Mouse (Mus musculus): Measurements from ENCODE around the gene Gm2016. TPM values are rescaled to one million over a fixed set of nuclear protein-coding genes. Genes with fewer than 3 reads are reported as not detected.
A peak's percentile ranks its signal among the peaks of the same experiment; 100 is the strongest.
"Not testable (repeated sequence)": the region's sequence is repeated elsewhere in the genome, so short reads cannot be mapped to it uniquely, and the experiment has no call there.

Gm2016 gene
- total RNA-seq (2021) = not detected

- DNase-seq; intact Hi-C loops (cut with DNase I): not testable (repeated sequence)
Measured at GRCm38 (mm10) chr12:87873772-87874171, at the start of gene Gm2016. Gene Gm2016 (plus strand): TSS chr12:87874072.

- intact Hi-C loops (cut with DNase I); DNase-seq: not testable (repeated sequence)
Measured at GRCm38 (mm10) chr12:87842239-87842638, 31.6 kb upstream of the Gm2016 start, which contains the start of gene Gm2001. Gene Gm2001 (minus strand): TSS chr12:87842339.

GRCm38 (mm10) chr12:87850657-87851056, 23.2 kb upstream of the Gm2016 start:
- DNase-seq; intact Hi-C loops (cut with DNase I): not testable (repeated sequence)

- intact Hi-C loops (cut with DNase I); DNase-seq: not testable (repeated sequence)
Measured at GRCm38 (mm10) chr12:87856067-87856466, 17.8 kb upstream of the Gm2016 start.

- intact Hi-C loops (cut with DNase I) = not testable (repeated sequence)
- DNase-seq = peak; percentile 1
Measured at GRCm38 (mm10) chr12:87861740-87862692, 11.9 kb upstream of the Gm2016 start.

GRCm38 (mm10) chr12:87863638-87864037, 10.2 kb upstream of the Gm2016 start:
- intact Hi-C loops (cut with DNase I); DNase-seq: not testable (repeated sequence)

- intact Hi-C loops (cut with DNase I); DNase-seq: not testable (repeated sequence)
Measured at GRCm38 (mm10) chr12:87864048-87864447, 9.8 kb upstream of the Gm2016 start.

- intact Hi-C loops (cut with DNase I) = loop anchor here (10.0 kb wide), 1 partner anchor 360 kb away; the partner anchor contains the start of gene Gm8332
- not testable (repeated sequence) for DNase-seq
Measured at GRCm38 (mm10) chr12:87895070-87895469, 21.2 kb downstream of the Gm2016 start, which contains the start of gene Gm2022. Gene Gm2022 (plus strand): TSS chr12:87895370.

- intact Hi-C loops (cut with DNase I); DNase-seq: not testable (repeated sequence)
Measured at GRCm38 (mm10) chr12:87919721-87920120, 45.8 kb downstream of the Gm2016 start, which contains the start of gene Gm2035. Gene Gm2035 (minus strand): TSS chr12:87919857.

Other genes starting within 250 kb of the Gm2016 start
- not detected for gene Gm16381, start 229.5 kb upstream of the Gm2016 start, total RNA-seq (2021)
- gene Gm21319, start 98.3 kb upstream of the Gm2016 start, total RNA-seq (2021) = not detected
- gene Gm21936, start 78.6 kb upstream of the Gm2016 start, total RNA-seq (2021) = not detected
- not detected for gene BB287469, start 57.5 kb upstream of the Gm2016 start, total RNA-seq (2021)
- not detected for gene Gm2001, start 31.7 kb upstream of the Gm2016 start, total RNA-seq (2021)
- not detected for gene Gm2022, start 21.3 kb downstream of the Gm2016 start, total RNA-seq (2021)
- gene Gm2035, start 45.8 kb downstream of the Gm2016 start, total RNA-seq (2021) = not detected
- not detected for gene Gm2042, start 80.0 kb downstream of the Gm2016 start, total RNA-seq (2021)
- not detected for gene Gm2075, start 137.8 kb downstream of the Gm2016 start, total RNA-seq (2021)
- gene Gm6803, start 144.7 kb downstream of the Gm2016 start, total RNA-seq (2021) = not detected
- gene Gm2056, start 152.9 kb downstream of the Gm2016 start, total RNA-seq (2021) = not detected
- gene Gm16368, start 209.6 kb downstream of the Gm2016 start, total RNA-seq (2021) = not detected

All from left cerebral cortex, postnatal 4 days (tissue).